Mouse (Mus musculus) retina, postnatal 7 days (tissue): ENCODE results near the gene Syncrip.
A peak's percentile ranks its signal among the peaks of the same experiment; 100 is the strongest.

Experiments used
- DNase-seq: peaks from one replicate; pipeline ENCODE4 v3.0.0-alpha.2; 2012; ENCODE audit warnings: low read depth, low spot score

The Syncrip gene

DNA sequence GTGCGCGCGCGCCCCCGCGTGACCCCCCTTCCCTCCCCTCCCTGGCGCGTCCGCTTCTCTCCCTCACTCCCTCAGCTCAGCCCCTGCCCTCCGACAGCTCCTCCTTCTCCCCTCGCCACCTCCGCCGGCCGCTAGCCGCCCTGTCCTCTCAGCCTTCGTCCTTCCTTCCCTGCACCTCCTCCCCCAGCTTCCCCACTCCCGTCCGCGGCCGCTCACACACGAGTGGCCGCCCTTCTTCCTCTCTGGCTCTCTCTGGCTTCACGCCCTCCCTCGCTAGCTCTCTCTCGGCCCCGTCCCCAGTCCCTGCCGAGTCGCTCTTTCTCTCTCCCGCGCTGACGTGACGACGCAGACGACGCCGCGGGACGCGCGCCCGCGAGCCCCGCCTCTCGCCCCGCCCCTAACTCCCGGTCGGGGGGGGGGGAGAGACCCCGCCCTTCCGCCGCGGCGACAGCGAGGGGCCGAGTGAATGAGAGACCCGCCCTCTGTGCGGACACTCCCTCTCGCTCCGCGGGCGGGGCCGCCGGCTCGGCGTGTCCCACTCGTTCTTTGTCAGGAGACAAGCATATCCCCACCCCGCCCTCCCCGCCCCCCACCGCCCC, at the start of gene Syncrip:
Gene Syncrip (minus strand): TSS at position 345 of the 599 bp plus-strand sequence.
- DNase-seq, result peak; percentile 93

DNA sequence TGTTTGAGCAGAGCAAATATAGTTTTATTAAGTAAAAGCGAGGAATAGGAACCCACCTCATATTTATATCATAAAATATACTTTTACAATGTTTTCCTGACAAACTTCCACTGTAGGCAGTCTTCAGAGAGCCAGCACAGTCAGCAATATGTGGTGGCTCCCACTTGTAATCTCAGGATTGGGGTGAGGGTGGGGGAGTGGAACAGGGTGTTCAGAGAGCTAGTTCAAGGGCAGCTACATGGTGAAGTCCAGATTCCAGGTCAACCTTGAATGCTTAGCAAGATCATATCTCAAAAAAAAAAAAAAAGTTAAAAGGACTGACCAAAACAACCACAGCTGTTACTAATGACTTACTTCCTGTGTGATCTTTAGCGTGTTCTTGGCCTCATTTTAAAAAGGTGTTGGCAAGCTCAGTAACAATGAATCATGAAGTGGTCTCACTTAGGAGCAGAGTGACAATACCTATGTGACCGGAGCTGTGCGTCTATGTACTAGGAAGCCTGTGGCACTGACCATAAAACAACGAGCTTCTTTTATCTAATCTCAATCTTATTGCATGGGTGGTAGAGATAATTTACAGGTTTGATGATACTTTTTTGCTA, 47.7 kb upstream of the Syncrip start:
- DNase-seq, result no peak

GRCm38 (mm10) chr9:88529571-88529970, 47.2 kb upstream of the Syncrip start:
- DNase-seq, result no peak

GRCm38 (mm10) chr9:88528736-88529135, 46.4 kb upstream of the Syncrip start:
- DNase-seq, result no peak

GRCm38 (mm10) chr9:88527956-88528355, 45.6 kb upstream of the Syncrip start:
- no peak for DNase-seq

DNA sequence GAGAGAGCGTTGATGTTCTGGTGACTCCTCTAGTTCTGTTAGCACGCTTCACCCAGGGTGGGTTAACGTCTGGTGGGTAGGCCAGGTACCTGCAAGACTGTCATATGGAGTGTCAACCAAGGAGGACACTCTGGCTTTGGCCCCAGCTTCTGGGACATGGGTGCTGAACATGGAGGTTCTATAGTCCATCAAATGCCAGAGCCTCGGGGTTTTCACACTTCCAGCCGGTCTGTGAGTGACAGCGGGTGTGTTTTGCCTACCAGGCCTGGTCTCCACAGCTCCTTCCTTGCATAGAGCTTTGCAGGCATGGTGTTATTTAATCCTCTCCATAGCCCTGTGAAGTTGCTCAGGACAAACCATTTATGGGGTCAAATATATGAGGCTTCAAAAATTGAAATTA, 43.0 kb upstream of the Syncrip start:
- DNase-seq, result no peak

DNA sequence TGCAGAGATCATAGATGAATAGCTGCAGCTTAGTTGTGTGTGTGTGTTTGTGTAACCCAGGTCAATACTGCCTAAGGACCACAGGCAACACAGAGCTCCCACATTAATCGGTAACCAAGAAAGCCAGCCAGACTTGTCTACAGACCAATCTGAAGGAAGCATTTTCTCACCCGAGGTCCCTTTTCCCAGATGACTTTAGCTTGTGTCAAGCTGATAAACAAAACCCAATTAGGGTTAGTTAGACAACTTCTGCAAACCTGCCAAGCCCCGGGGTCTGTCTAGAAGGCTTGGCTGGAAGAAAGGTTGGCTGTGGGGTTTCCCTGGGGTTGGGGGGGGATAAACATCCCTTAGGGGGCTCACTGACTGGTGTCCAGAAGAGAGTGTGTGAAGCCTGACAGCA, 42.4 kb upstream of the Syncrip start:
- DNase-seq, result no peak

GRCm38 (mm10) chr9:88524367-88524766, 42.0 kb upstream of the Syncrip start:
- no peak for DNase-seq

DNA sequence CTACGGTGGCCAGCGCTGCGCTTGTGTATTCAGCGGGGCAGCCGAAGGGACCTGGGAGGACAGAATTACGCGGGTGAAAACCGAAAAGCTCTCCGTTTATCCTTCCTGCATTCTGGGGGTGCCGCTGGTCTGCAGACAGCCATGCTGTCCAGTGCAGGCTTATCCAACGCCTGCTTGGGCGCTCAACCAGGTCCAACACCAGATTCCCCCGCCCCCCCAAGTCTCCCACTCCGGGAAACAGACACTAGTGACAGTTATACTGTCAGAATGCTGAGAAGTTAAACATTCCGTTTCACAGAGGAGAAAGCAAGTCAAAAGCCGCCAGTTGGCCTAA, 40.9 kb upstream of the Syncrip start:
- no peak for DNase-seq

DNA sequence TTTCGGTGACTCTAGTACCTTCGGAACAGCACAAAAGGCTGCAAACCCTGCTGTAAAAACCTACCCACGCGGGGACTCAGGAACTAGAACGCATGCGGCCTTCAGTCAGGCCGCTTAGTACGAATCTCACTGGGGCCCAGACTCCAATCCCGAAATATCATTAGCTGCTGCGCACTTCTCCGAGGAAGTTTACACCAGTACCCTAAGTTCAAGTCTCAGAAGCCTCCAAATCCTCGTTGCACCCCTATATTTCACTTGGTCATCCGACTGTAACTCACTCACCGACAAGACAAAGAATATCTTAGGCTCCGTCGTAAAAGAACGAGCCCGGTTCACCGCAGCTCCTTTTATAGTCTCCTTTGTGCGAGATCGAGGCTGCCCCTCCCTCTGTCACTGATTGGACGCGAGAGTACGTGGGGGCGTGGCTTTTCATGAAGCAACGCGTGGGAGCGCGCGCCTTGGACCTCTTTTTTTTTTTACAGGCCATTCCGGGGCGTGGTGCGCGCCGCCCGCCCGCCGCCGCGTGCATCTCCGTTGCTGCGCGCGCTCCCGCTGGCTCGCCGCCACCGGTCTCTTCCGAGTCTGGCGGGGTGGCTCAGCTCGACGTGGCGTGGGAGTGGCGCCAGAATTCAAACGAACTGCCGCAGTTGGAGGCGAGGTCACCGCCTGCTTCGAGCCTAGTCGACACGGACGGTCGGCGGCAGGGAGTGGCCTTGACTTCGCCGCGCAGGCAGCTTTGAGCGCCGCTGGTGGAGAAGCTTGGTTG, 40.4 kb upstream of the Syncrip start:
- DNase-seq, result peak; percentile 97

- DNase-seq, result no peak
These were observed 39.7 kb upstream of the Syncrip start for GRCm38 (mm10) chr9:88521961-88522568.

GRCm38 (mm10) chr9:88520849-88521483, 38.6 kb upstream of the Syncrip start:
- DNase-seq, result no peak

DNA sequence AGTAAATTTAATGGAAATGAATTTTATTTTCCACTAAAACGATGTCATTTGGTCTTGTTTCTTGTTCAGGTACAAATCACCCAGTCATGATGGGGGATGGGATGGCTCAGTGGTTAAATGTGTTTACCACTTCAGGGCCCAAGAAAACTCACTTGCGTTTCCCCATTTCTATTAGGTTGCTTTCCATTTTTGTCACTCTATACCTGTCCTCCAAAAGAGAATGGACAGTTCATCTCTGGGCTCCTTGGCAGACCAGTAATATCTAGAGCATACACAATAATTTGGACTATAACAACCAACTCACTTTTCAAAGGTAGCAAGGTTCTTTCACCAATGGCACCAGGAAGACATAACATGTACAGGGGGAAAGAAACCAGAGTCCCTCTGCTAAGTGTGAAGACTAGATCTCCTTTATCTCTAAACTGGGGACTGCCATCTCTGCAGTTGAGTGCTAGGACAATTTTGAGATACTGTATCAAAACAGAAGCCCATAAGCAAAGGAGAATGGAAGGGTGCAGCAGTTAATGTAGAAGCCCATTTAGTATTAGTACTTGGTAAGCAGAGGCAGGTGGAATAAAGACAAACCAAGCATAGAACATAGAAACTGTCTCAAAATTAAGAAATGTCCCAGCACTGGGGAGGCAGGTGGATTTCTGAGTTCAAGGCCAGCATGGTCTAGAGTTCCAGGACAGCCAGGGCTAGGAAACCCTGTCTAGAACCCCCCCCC, 37.9 kb upstream of the Syncrip start:
- DNase-seq, result no peak

DNA sequence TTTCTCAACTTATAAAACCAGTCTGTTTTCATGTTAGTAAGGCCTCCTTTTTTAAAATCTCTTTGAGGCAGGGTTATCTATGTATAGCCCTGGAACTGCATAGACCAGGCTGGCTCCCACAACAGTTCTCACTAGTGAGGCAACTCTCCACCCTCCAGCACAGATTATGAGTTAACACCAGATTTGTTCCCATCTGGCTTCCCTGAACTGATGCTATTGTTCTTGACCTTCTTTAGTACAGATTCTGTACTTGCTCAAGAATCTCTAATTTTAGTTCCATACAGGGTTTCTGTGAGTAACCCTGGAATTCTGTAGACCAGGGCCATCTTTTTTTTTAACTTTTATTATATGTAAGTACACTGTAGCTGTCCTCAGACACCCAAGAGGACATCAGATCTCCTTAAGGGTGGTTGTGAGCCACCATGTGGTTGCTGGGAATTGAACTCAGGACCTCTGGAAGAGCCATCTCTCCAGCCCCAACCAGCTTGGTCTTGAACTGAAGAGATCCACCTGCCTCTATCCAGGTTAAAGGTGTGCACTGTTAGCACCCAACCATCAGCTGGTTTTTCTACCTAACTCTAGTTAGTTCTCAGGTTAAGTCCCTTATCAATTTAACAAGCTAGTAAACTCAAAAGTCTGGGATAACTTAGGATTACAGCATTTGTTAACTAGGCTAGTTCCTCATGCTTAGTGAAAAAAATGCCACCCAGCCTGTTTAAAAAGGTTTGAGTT, 37.2 kb upstream of the Syncrip start:
- no peak for DNase-seq

- no peak for DNase-seq
These were observed 34.1 kb upstream of the Syncrip start for GRCm38 (mm10) chr9:88516361-88516995.

DNA sequence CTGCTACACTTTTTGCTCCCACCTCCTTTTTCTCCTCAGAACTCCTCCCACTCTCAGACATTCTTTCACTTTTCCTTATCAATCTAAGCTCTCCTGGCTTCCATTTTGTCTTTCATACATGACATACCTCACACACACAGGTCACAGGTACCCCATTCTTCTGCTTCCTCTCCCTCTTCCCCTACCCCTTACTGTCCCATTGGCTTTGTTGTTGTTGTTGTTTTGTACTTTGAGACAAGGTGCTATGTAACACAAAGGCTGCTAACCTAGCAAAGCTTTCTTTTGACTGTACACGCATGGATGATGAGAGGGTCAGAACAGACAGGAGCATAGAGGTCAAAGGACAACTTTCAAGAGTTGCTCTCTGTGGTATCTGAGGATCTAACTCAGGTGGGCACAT, 33.2 kb upstream of the Syncrip start:
- DNase-seq, result no peak

GRCm38 (mm10) chr9:88501846-88502245, 19.5 kb upstream of the Syncrip start:
- DNase-seq, result no peak

DNA sequence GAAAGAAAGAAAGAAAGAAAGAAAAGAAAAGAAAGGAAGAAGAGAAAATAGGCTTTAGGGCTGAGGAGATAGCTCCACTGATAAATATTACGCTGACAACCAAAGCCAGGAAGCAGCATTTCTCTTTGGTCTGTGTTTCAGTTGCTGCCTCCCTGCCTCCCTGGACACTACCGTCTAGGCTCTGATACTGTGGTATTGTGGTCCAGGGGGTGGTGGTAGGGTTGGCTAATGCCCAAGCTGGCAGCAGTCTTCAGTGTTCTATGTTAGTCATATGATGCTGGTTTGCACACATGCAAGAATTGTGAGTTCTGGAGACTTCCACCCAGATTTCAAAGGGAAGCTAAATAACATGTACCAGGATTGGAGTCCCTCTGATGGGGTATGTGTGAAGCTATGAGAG, 17.7 kb upstream of the Syncrip start:
- DNase-seq, result no peak

DNA sequence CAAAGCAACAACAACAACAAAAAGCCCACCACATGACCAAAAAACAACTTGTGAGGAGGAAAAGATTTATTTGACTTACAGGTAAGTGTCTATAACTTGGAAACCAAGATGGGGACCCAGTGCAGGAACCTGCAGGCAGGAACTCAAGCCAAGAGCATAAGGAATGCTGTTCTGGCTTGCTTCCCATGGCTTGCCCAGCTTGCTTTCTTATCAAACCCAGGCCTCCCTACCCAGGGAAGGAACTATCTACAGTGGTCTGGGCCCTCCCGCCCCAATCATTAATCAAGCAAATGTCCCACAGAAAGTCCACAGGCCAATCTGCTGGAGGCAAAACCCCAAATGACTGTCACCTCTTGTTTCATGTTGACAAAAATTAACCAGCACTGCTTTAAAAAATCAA, 10.1 kb upstream of the Syncrip start:
- DNase-seq, result no peak

GRCm38 (mm10) chr9:88484531-88484930, 2.2 kb upstream of the Syncrip start:
- no peak for DNase-seq
